Mouse (Mus musculus) heart, embryonic 14.5 days (tissue): Measurements from ENCODE around the gene Adipoq. TPM values are rescaled to one million over a fixed set of nuclear protein-coding genes. Genes with fewer than 3 reads are reported as not detected.

Experiments used
- microRNA-seq: library from miRNA; unstranded; fragments of <30 nt; microRNA quantifications from one replicate; pipeline ENCODE4, GENCODE M21; 2016
- polyA plus RNA-seq: library from polyadenylated mRNA; unstranded; fragments of >200 nt; fragmentation: Nextera tagmentation; extraction: Ambion mirVana; gene quantifications from 2 replicates; pipeline ENCODE4 v1.2.1, GENCODE M21; 2014

Gene Adipoq
- polyA plus RNA-seq, 1 experiment from 2014 or later = 0.15 TPM

Small RNAs within 50 kb of the gene (microRNA-seq; reads per million reads assigned to microRNA genes)
- gene Gm49346 = 1.1 reads per million

Other genes starting within 250 kb of the Adipoq start
- gene Fetub, start 228.2 kb upstream of the Adipoq start, polyA plus RNA-seq = not detected in 2 replicates
- not detected in 2 replicates for gene Hrg, start 195.5 kb upstream of the Adipoq start, polyA plus RNA-seq
- gene Kng2, start 117.1 kb upstream of the Adipoq start, polyA plus RNA-seq = not detected in 2 replicates
- gene Kng1, start 88.7 kb upstream of the Adipoq start, polyA plus RNA-seq = 0.36 TPM in 1 of 2 replicates, not detected in the other
- gene Eif4a2, start 39.1 kb upstream of the Adipoq start, polyA plus RNA-seq = 174 and 182 TPM in 2 replicates
- gene Rfc4, start 18.8 kb upstream of the Adipoq start, polyA plus RNA-seq = 84.8 and 86.4 TPM in 2 replicates
- 16.2 and 16.7 TPM in 2 replicates for gene St6gal1, start 78.2 kb downstream of the Adipoq start, polyA plus RNA-seq